Mouse (Mus musculus): ENCODE results near the gene St6galnac3. TPM values are rescaled to one million over a fixed set of nuclear protein-coding genes. Genes with fewer than 3 reads are reported as not detected.

St6galnac3 gene
- polyA plus RNA-seq, 1 experiment = 2.5 TPM

DNA sequence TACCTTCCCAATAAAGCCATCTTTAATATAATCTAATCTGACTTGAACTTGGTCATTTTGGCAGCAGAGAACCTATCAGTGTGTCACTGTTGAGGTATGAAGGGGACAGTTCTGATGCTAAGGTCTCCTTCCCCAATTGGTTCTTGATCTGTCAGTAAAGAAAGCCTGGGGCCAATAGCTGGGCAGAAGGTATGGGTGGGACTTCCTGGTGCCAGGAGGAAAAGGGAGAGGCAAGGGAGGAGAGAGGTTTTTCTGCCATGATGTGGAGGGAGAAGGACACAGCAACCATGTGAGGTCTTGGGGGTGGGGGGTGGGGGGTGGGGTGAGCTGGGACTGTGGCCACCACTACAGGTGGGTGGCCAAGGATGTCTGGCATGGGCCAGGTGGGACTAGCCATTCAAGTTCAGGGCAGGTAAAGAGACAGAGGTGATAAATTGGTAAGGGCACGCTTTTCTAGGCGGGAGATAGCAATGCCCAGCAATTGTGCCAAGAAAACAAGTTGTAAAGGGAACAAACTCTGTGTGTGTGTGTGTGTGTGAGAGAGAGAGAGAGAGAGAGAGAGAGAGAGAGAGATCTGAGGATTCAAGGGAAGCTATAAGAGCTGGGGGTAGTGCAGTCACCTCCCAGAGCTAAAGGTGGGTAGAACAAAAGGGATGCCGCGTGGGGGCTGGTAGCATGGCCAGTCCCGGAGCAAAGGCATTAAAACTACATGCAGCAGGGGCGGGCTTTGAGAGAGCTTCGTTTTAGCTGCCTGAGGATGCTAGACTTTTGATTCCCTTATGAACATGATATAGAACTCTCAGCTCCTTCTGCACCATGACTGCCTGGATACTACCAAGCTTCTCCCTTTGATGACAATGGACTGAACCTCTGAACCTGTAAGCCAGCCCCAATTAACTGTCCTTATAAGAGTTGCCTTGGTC, 271.6 kb downstream of the St6galnac3 start:
- TF ChIP-seq POLR2A (IDR thresholded peaks at IDR 0.05; ENCODE audit: low read depth, low read length) (no peak), CTCF (IDR thresholded peaks at IDR 0.05; ENCODE audit: borderline replicate concordance, insufficient read depth, low read length) (no peak)
- H3K4me1 ChIP-seq (ENCODE audit: control insufficient read depth, insufficient read depth, low read length) = no peaks in the 10 kb centered on the region
- no peak overlapping the region for H3K4me3 ChIP-seq (ENCODE audit: insufficient read depth, low read length)
- H3K27ac ChIP-seq (ENCODE audit: insufficient read depth, low read length) = no peak overlapping the region

DNA sequence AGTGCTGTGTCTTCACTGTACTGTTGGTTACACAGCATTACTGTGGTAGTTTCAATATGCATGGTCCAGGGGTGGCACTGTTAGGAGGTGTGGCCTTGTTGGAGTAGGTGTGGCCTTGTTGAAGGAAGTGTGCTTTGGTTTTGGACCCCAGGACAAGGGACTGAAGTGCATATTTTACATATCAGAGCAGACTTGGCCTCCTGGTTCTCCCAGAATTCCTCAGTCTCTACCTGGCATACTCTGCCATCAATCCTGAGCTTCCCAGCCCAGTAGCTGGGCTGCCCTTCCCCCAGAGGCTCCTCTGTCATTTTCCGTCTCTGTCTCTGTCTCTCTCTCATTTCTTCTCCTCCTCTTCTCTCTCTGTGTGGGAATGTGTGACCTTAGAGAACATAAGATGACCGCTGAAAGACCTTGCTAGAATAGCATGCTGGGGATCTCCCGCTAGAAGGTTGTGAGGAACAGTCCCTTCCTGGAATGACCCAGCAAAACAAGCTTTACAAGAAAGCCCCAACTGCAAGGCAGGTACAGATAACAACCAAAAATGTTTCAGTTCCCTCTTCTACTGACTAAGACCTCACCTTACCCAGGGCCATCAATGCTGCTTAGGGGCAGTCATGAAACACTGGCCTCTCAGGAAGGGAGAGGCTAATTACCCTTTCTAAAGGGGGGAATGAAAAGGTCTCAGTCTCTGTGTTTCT, 272.5 kb downstream of the St6galnac3 start:
- no peak for TF ChIP-seq CTCF (IDR thresholded peaks at IDR 0.05; ENCODE audit: borderline replicate concordance, insufficient read depth, low read length)
- TF ChIP-seq POLR2A (IDR thresholded peaks at IDR 0.05; ENCODE audit: low read depth, low read length) = no peak
- no peak overlapping the region for H3K27ac ChIP-seq (ENCODE audit: insufficient read depth, low read length)
- H3K4me1 ChIP-seq (ENCODE audit: control insufficient read depth, insufficient read depth, low read length) = no peaks in the 10 kb centered on the region
- H3K4me3 ChIP-seq (ENCODE audit: insufficient read depth, low read length) = no peak overlapping the region

DNA sequence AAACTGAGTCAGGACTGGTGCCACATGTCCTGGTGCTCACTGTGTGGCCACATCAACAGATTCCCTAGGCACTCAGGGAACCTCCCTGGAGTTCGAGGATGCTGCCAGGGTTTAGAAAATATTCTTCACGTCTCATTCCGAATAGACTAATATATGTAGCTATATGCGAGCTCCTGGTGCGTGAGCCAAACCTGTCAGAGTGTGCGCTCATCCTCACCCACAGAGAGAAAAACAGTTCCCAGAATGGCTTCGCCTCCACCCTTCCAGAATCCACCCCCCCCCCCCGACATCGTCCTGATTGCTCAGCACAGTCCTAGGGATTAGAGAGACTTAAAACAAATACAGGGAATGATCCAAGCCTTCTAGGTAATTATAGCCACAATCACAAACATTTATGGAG, 283.6 kb downstream of the St6galnac3 start:
- H3K4me1 ChIP-seq (ENCODE audit: control insufficient read depth, insufficient read depth, low read length) = no peaks in the 10 kb centered on the region
- TF ChIP-seq CTCF (IDR thresholded peaks at IDR 0.05; ENCODE audit: borderline replicate concordance, insufficient read depth, low read length) (no peak), POLR2A (IDR thresholded peaks at IDR 0.05; ENCODE audit: low read depth, low read length) (no peak)
- no peak overlapping the region for H3K27ac ChIP-seq (ENCODE audit: insufficient read depth, low read length)
- no peak overlapping the region for H3K4me3 ChIP-seq (ENCODE audit: insufficient read depth, low read length)

DNA sequence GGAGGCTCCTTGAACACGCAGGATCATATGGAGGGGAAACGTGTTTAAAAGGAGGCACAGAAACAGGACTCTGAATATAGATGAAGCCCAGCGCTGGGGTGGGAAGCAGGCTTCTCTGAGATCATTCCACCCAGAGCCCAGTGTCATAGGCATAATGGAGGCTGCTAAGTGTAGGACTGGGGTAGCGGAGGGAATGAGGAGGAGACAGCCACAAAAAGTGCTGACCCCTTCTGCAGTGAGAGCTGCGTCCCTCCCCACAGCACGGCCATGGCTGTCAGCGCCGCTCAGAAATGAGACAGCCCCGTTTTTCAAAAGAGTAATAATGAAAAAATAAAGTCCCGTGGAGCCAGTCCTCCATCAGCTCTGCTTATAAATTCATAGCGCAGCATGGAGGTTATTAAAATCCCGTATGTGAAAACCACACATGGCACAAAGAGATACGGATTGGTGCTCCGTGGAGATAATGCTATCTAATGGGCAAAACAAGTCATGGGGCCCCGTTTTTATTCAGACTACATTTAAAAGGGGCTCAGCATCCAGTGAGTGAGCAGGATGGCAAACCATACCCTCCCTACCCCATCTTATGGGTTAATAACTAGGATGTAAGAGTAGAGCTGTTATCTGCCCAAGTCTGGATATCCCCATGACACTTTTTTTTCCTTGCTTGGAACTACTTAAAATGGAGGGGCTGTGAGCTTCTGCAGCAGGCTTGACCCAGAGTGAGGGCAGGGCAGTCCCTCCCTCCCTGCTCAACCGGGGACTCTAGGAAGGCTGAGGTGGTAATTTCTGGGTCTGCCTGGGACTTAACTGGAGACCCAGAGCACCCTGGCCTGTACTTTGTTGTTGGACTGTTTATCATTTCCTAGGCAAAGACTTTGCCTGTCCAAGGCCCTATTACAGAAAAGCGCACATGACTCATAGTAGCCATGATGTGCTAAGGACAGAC, 288.6 kb downstream of the St6galnac3 start:
- no peak overlapping the region for H3K27ac ChIP-seq (ENCODE audit: insufficient read depth, low read length)
- no peaks in the 10 kb centered on the region for H3K4me1 ChIP-seq (ENCODE audit: control insufficient read depth, insufficient read depth, low read length)
- TF ChIP-seq CTCF (IDR thresholded peaks at IDR 0.05; ENCODE audit: borderline replicate concordance, insufficient read depth, low read length) = no peak
- no peak for TF ChIP-seq POLR2A (IDR thresholded peaks at IDR 0.05; ENCODE audit: low read depth, low read length)
- no peak overlapping the region for H3K4me3 ChIP-seq (ENCODE audit: insufficient read depth, low read length)

DNA sequence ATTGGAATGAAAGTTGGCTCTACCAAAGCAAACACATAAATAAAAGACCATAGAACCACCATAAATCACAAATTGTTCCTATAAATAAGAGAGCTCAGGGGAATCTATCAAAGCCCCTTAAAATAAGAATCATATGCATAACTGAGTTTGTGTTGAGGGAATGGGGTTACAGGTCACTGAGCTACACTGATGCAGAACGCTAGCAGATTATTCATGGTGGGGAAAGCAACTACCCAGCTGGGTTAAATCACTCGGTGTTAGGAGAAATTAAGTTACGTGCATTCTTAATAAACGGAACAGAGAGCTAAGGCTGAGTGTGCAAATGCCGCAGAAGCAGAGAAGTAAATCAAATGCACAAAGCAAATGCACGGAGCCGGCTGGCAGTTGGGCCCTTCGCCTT, 292.0 kb downstream of the St6galnac3 start:
- H3K27ac ChIP-seq (ENCODE audit: insufficient read depth, low read length) = no peak overlapping the region
- TF ChIP-seq POLR2A (IDR thresholded peaks at IDR 0.05; ENCODE audit: low read depth, low read length) = no peak
- TF ChIP-seq CTCF (IDR thresholded peaks at IDR 0.05; ENCODE audit: borderline replicate concordance, insufficient read depth, low read length) = no peak

DNA sequence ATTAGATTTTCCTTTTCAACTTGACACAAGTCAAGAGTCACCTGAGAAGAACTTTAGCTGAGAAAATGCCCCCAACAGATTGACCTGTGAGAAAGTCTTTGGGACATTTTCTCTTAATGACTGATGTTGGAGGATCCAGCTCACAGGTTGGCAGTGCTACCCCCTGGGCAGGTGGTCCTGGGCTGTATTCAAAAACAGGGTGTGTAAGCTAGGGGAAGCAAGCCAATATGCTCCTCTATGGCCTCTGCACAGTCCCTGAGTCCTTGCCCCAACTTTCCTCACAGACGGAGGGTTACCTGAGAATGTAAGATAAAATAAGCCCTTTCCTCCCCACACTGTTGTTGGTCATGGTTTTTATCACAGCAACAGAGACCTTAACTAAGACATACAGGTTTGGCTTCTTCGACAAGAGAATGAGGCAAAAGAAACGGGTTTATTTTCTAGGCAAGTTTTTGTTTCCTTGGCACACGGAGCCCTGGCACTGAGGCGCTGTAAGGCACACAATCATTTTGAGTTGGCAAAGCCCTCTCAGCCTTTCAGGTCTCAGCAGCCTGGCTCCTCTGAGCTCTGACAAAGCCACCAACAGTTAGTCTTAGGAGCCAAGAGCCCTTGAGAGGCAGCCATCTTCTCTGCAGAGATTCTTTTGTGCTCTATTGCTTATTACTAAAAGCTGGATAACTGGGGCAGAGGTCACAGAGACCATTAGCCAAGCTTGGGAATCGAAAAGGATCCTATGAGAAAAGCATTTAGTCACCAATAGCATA, 292.7 kb downstream of the St6galnac3 start:
- Histone ChIP-seq H3K4me1 (ENCODE audit: control insufficient read depth, insufficient read depth, low read length) (no peaks in the 10 kb centered on the region), H3K27ac (ENCODE audit: insufficient read depth, low read length) (no peak overlapping the region), H3K4me3 (ENCODE audit: insufficient read depth, low read length) (no peak overlapping the region)
- TF ChIP-seq POLR2A (IDR thresholded peaks at IDR 0.05; ENCODE audit: low read depth, low read length) = no peak

More for the DNA sequence above, 292.0 kb downstream of the St6galnac3 start:
- no peaks in the 10 kb centered on the region for H3K4me1 ChIP-seq (ENCODE audit: control insufficient read depth, insufficient read depth, low read length)
- no peak overlapping the region for H3K4me3 ChIP-seq (ENCODE audit: insufficient read depth, low read length)

DNA sequence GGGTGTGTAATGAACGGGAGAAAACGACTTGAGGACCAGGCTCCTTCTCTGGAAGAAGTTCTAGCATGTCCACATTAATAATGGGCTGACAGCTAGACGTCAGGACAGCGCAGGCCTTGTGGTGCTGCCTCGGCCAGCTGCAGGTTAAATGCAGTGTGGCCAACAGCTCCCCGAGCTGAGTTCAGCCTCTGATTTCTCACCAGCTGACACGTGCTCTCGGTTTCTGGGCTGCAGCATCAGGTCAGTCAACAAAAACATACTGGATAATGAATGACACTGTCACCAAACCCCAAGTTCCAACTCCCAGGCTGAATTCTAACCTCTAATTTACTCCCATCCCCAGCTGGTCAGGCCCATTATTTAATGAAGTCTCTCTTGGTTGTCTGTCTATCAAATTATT, 295.1 kb downstream of the St6galnac3 start:
- TF ChIP-seq POLR2A (IDR thresholded peaks at IDR 0.05; ENCODE audit: low read depth, low read length) = no peak
- no peak for TF ChIP-seq CTCF (IDR thresholded peaks at IDR 0.05; ENCODE audit: borderline replicate concordance, insufficient read depth, low read length)
- Histone ChIP-seq H3K4me1 (ENCODE audit: control insufficient read depth, insufficient read depth, low read length) (no peaks in the 10 kb centered on the region), H3K27ac (ENCODE audit: insufficient read depth, low read length) (no peak overlapping the region), H3K4me3 (ENCODE audit: insufficient read depth, low read length) (no peak overlapping the region)

DNA sequence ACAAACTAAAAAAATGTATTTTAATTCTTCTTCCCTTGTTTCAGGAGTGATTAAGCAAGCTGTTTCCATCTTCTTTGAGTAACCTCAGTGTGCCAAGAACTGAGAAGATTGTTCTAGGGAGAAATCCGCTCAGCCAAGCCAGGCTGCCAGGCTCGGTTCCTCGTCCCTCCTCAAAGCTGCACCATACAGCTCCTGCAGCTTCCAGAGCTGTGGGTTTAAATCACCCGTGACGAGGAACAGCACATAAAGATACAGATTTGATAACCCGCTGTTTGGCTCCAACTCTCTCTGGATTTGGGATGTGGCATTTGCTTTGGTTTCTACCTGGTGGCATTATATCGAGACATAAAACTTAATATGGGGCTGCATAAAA, 303.1 kb downstream of the St6galnac3 start:
- TF ChIP-seq CTCF (IDR thresholded peaks at IDR 0.05; ENCODE audit: borderline replicate concordance, insufficient read depth, low read length) (no peak), POLR2A (IDR thresholded peaks at IDR 0.05; ENCODE audit: low read depth, low read length) (no peak)
- Histone ChIP-seq H3K4me3 (ENCODE audit: insufficient read depth, low read length) (no peak overlapping the region), H3K27ac (ENCODE audit: insufficient read depth, low read length) (no peak overlapping the region), H3K4me1 (ENCODE audit: control insufficient read depth, insufficient read depth, low read length) (peaks cover 5% of the 10 kb centered on the region)

Measured in embryonic fibroblast, embryonic 13.5 days (primary cell).